Mouse (Mus musculus) intestine, embryonic 15.5 days (tissue): ENCODE results near the gene Crebrf. TPM values are rescaled to one million over a fixed set of nuclear protein-coding genes. Genes with fewer than 3 reads are reported as not detected.

Experiments used
- ATAC-seq: fragments of 200-750 bp; cut with Nextera tagmentation; 2 replicates; pipeline ENCODE4 v1.8.0; 2017; ENCODE audit warnings: moderate TSS enrichment, moderate library complexity
- H3K27ac ChIP-seq: fragments of 300-500 bp; sonication (generic); 2 replicates; pipeline ENCODE4 v1.5.1; 2015; ENCODE audit warnings: mild to moderate bottlenecking, inconsistent platforms
- H3K27me3 ChIP-seq: fragments of 300-500 bp; sonication (generic); replicated peaks from 2 replicates; pipeline ENCODE4 v1.6.1; 2015; ENCODE audit warnings: inconsistent platforms
- H3K36me3 ChIP-seq: fragments of 300-500 bp; sonication (generic); 2 replicates; pipeline ENCODE4 v1.6.1; 2015; ENCODE audit warnings: inconsistent platforms
- H3K4me1 ChIP-seq: fragments of 300-500 bp; sonication (generic); replicated peaks from 2 replicates; pipeline ENCODE4 v1.6.1; 2015; ENCODE audit warnings: inconsistent platforms
- H3K4me2 ChIP-seq: fragments of 300-500 bp; sonication (generic); replicated peaks from 2 replicates; pipeline ENCODE4 v1.6.1; 2015; ENCODE audit warnings: mild to moderate bottlenecking, inconsistent platforms
- H3K4me3 ChIP-seq: fragments of 300-500 bp; sonication (generic); replicated peaks from 2 replicates; pipeline ENCODE4 v1.5.1; 2015; ENCODE audit warnings: inconsistent platforms
- H3K9ac ChIP-seq: fragments of 300-500 bp; sonication (generic); 2 replicates; pipeline ENCODE4 v1.6.1; 2015; ENCODE audit warnings: inconsistent platforms
- H3K9me3 ChIP-seq: fragments of 300-500 bp; sonication (generic); 2 replicates; pipeline ENCODE4 v1.6.1; 2016; ENCODE audit warnings: inconsistent platforms
- WGBS: fragments of 180-500 bp; shearing (Covaris S2); methylation state at CpG from one replicate; pipeline ENCODE4 v1.1.7; 2015; 5-methylcytosine and 5-hydroxymethylcytosine counted together
- polyA plus RNA-seq: library from polyadenylated mRNA; unstranded; fragments of >200 nt; fragmentation: Nextera tagmentation; extraction: Ambion mirVana; gene quantifications from 2 replicates; pipeline ENCODE4 v1.2.1, GENCODE M21; 2015

Gene Crebrf
- polyA plus RNA-seq = 8.3 and 8.8 TPM in 2 replicates

GRCm38 (mm10) chr17:26715271-26715758 lies at the start of gene Crebrf:
Gene Crebrf, plus strand, starts transcription at chr17:26715650.
- whole genome bisulfite sequencing = under 1% methylated on average over 41 of the region's 41 CpGs
- peak within 1 kb of the TSS; percentile 85 for H3K4me3 ChIP-seq
- H3K27ac ChIP-seq = peak within 1 kb of the TSS; percentile 86
- H3K9ac ChIP-seq = peak within 1 kb of the TSS; percentile 72
- no peaks in the 10 kb centered on the region for H3K9me3 ChIP-seq
- no peaks in the 10 kb centered on the region for H3K27me3 ChIP-seq
- ATAC-seq = peak; percentile 78
- no peaks in the 10 kb centered on the region for H3K4me1 ChIP-seq
- no peaks in the 10 kb centered on the region for H3K36me3 ChIP-seq
- H3K4me2 ChIP-seq = peak within 1 kb of the TSS; percentile 75

GRCm38 (mm10) chr17:26671268-26671667 lies 44.2 kb upstream of the Crebrf start:
- 58% methylated on average over 4 of the region's 4 CpGs for WGBS
- Histone ChIP-seq H3K9me3 (no peaks in the 10 kb centered on the region), H3K27me3 (no peaks in the 10 kb centered on the region), H3K4me1 (no peaks in the 10 kb centered on the region), H3K9ac (no peak overlapping the region), H3K4me3 (no peak overlapping the region), H3K27ac (no peak overlapping the region), H3K4me2 (no peak overlapping the region), H3K36me3 (no peaks in the 10 kb centered on the region)
- ATAC-seq = no peak

- H3K9me3 ChIP-seq = no peaks in the 10 kb centered on the region
- H3K27ac ChIP-seq = peak overlapping the region; percentile 94; the same call in 1 of the 2 replicates
- H3K9ac ChIP-seq = peak overlapping the region; percentile 80; the same call in 1 of the 2 replicates
- peak; percentile 23; the same call in 1 of the 2 replicates for ATAC-seq
- H3K4me3 ChIP-seq = peak overlapping the region; percentile 92
- WGBS = 19% methylated on average over 7 of the region's 7 CpGs
- no peaks in the 10 kb centered on the region for H3K27me3 ChIP-seq
- H3K4me1 ChIP-seq = peaks cover 11% of the 10 kb centered on the region; the same call in 1 of the 2 replicates
- peaks cover 4% of the 10 kb centered on the region; the same call in 1 of the 2 replicates for H3K36me3 ChIP-seq
- peak overlapping the region; percentile 69 for H3K4me2 ChIP-seq
These were observed 39.6 kb upstream of the Crebrf start for GRCm38 (mm10) chr17:26675845-26676244.

GRCm38 (mm10) chr17:26676252-26676615 lies 39.2 kb upstream of the Crebrf start:
- H3K4me2 ChIP-seq = peak overlapping the region; percentile 69
- peaks cover 4% of the 10 kb centered on the region; the same call in 1 of the 2 replicates for H3K36me3 ChIP-seq
- ATAC-seq = peak; percentile 98
- peaks cover 11% of the 10 kb centered on the region; the same call in 1 of the 2 replicates for H3K4me1 ChIP-seq
- H3K9me3 ChIP-seq = no peaks in the 10 kb centered on the region
- peak overlapping the region; percentile 92 for H3K4me3 ChIP-seq
- under 1% methylated on average over 30 of the region's 30 CpGs for WGBS
- no peaks in the 10 kb centered on the region for H3K27me3 ChIP-seq
- H3K27ac ChIP-seq = peak overlapping the region; percentile 94
- peak overlapping the region; percentile 80 for H3K9ac ChIP-seq

GRCm38 (mm10) chr17:26676616-26677376 lies 38.7 kb upstream of the Crebrf start:
- peak; percentile 93 for ATAC-seq
- Histone ChIP-seq H3K27ac (peak overlapping the region; percentile 94), H3K4me1 (peaks cover 11% of the 10 kb centered on the region; the same call in 1 of the 2 replicates), H3K27me3 (no peaks in the 10 kb centered on the region), H3K36me3 (peaks cover 4% of the 10 kb centered on the region), H3K9me3 (no peaks in the 10 kb centered on the region), H3K4me2 (peak overlapping the region; percentile 69), H3K9ac (peak overlapping the region; percentile 80), H3K4me3 (peak overlapping the region; percentile 92)
- 1% methylated on average over 26 of the region's 26 CpGs for WGBS

GRCm38 (mm10) chr17:26677711-26678637 lies 37.5 kb upstream of the Crebrf start:
- H3K4me3 ChIP-seq = no peak overlapping the region
- no peaks in the 10 kb centered on the region for H3K27me3 ChIP-seq
- no peak overlapping the region for H3K27ac ChIP-seq
- ATAC-seq = no peak
- H3K36me3 ChIP-seq = peaks cover 4% of the 10 kb centered on the region
- peak overlapping the region; percentile 13; the same call in 1 of the 2 replicates for H3K9ac ChIP-seq
- H3K9me3 ChIP-seq = no peaks in the 10 kb centered on the region
- peaks cover 11% of the 10 kb centered on the region; the same call in 1 of the 2 replicates for H3K4me1 ChIP-seq
- peak overlapping the region; percentile 69; the same call in 1 of the 2 replicates for H3K4me2 ChIP-seq
- WGBS = 80% methylated on average over 7 of the region's 7 CpGs

- Histone ChIP-seq H3K9ac (no peak overlapping the region), H3K4me3 (no peak overlapping the region), H3K9me3 (no peaks in the 10 kb centered on the region), H3K36me3 (peaks cover 11% of the 10 kb centered on the region), H3K27ac (no peak overlapping the region), H3K4me2 (no peak overlapping the region), H3K4me1 (peaks cover 11% of the 10 kb centered on the region; the same call in 1 of the 2 replicates), H3K27me3 (no peaks in the 10 kb centered on the region)
- ATAC-seq = no peak
- WGBS = 93% methylated on average over 6 of the region's 6 CpGs
These were observed 34.2 kb upstream of the Crebrf start for GRCm38 (mm10) chr17:26681276-26681675.

GRCm38 (mm10) chr17:26686334-26687000 lies 29.0 kb upstream of the Crebrf start:
- no peaks in the 10 kb centered on the region for H3K4me1 ChIP-seq
- H3K4me2 ChIP-seq = no peak overlapping the region
- H3K9me3 ChIP-seq = no peaks in the 10 kb centered on the region
- no peak overlapping the region for H3K4me3 ChIP-seq
- WGBS = 85% methylated on average over 17 of the region's 17 CpGs
- no peak overlapping the region for H3K27ac ChIP-seq
- H3K36me3 ChIP-seq = peaks cover 7% of the 10 kb centered on the region; the same call in 1 of the 2 replicates
- H3K27me3 ChIP-seq = no peaks in the 10 kb centered on the region
- no peak overlapping the region for H3K9ac ChIP-seq
- ATAC-seq = no peak

- ATAC-seq = no peak
- Histone ChIP-seq H3K36me3 (peaks cover 2% of the 10 kb centered on the region; the same call in 1 of the 2 replicates), H3K9ac (no peak overlapping the region), H3K4me2 (no peak overlapping the region), H3K4me3 (no peak overlapping the region), H3K4me1 (no peaks in the 10 kb centered on the region), H3K9me3 (no peaks in the 10 kb centered on the region), H3K27me3 (no peaks in the 10 kb centered on the region), H3K27ac (no peak overlapping the region)
- WGBS = 77% methylated on average over 8 of the region's 8 CpGs
These were observed 26.4 kb upstream of the Crebrf start for GRCm38 (mm10) chr17:26688795-26689735.

- Histone ChIP-seq H3K4me2 (no peak overlapping the region), H3K27me3 (no peaks in the 10 kb centered on the region), H3K36me3 (no peaks in the 10 kb centered on the region), H3K27ac (no peak overlapping the region), H3K9me3 (no peaks in the 10 kb centered on the region), H3K4me3 (no peak overlapping the region), H3K9ac (no peak overlapping the region), H3K4me1 (no peaks in the 10 kb centered on the region)
- 76% methylated on average over 2 of the region's 2 CpGs for WGBS
- no peak for ATAC-seq
These were observed 25.6 kb upstream of the Crebrf start for GRCm38 (mm10) chr17:26689810-26690209.

- Histone ChIP-seq H3K4me3 (no peak overlapping the region), H3K27me3 (no peaks in the 10 kb centered on the region), H3K36me3 (no peaks in the 10 kb centered on the region), H3K4me2 (no peak overlapping the region), H3K27ac (no peak overlapping the region), H3K4me1 (no peaks in the 10 kb centered on the region), H3K9ac (no peak overlapping the region), H3K9me3 (no peaks in the 10 kb centered on the region)
- ATAC-seq = no peak
- 80% methylated on average over 5 of the region's 5 CpGs for WGBS
These were observed 25.2 kb upstream of the Crebrf start for GRCm38 (mm10) chr17:26690236-26690635.
